Mouse (Mus musculus) liver, embryonic 15.5 days (tissue): ENCODE results near the gene Klf16. TPM values are rescaled to one million over a fixed set of nuclear protein-coding genes. Genes with fewer than 3 reads are reported as not detected.

Source experiments
- ATAC-seq: fragments of 200-750 bp; cut with Nextera tagmentation; 2 replicates; pipeline ENCODE4 v1.8.0; 2017; ENCODE audit warnings: moderate number of reproducible peaks, mild to moderate bottlenecking, moderate library complexity; ENCODE audit not compliant: insufficient read depth
- H3K27ac ChIP-seq: fragments of 300-500 bp; sonication (generic); replicated peaks from 2 replicates; pipeline ENCODE4 v1.5.1; 2015; ENCODE audit warnings: mild to moderate bottlenecking, inconsistent platforms
- H3K27me3 ChIP-seq: fragments of 300-500 bp; sonication (generic); 2 replicates; pipeline ENCODE4 v1.6.1; 2015; ENCODE audit warnings: mild to moderate bottlenecking, inconsistent platforms
- H3K36me3 ChIP-seq: fragments of 300-500 bp; sonication (generic); replicated peaks from 2 replicates; pipeline ENCODE4 v1.6.1; 2015; ENCODE audit warnings: moderate library complexity, mild to moderate bottlenecking, inconsistent platforms
- H3K4me1 ChIP-seq: fragments of 300-500 bp; sonication (generic); replicated peaks from 2 replicates; pipeline ENCODE4 v1.6.1; 2015; ENCODE audit warnings: inconsistent platforms
- H3K4me2 ChIP-seq: fragments of 300-500 bp; sonication (generic); 2 replicates; pipeline ENCODE4 v1.6.1; 2015; ENCODE audit warnings: moderate library complexity, mild to moderate bottlenecking, inconsistent platforms
- H3K4me3 ChIP-seq: fragments of 300-500 bp; sonication (generic); replicated peaks from 2 replicates; pipeline ENCODE4 v1.5.1; 2015; ENCODE audit warnings: mild to moderate bottlenecking, inconsistent platforms
- H3K9ac ChIP-seq: fragments of 300-500 bp; sonication (generic); 2 replicates; pipeline ENCODE4 v1.6.1; 2015; ENCODE audit warnings: moderate library complexity, mild to moderate bottlenecking, inconsistent platforms
- H3K9me3 ChIP-seq: fragments of 300-500 bp; sonication (generic); replicated peaks from 2 replicates; pipeline ENCODE4 v1.6.1; 2016; ENCODE audit warnings: inconsistent platforms
- WGBS: fragments of 180-500 bp; shearing (Covaris S2); methylation state at CpG from one replicate; pipeline ENCODE4 v1.1.7; 2015; ENCODE audit warnings: mixed read lengths; ENCODE audit not compliant: insufficient replicate concordance; 5-methylcytosine and 5-hydroxymethylcytosine counted together
- polyA plus RNA-seq: library from polyadenylated mRNA; unstranded; fragments of >200 nt; fragmentation: Nextera tagmentation; extraction: Ambion mirVana; gene quantifications from 2 replicates; pipeline ENCODE4 v1.2.1, GENCODE M21; 2015

Klf16 gene
- polyA plus RNA-seq, 1 experiment from 2014 or later = 12.1 TPM

- Histone ChIP-seq H3K4me2 (peak overlapping the region; percentile 99), H3K9ac (peak overlapping the region; percentile 94), H3K36me3 (peaks cover 31% of the 10 kb centered on the region), H3K27ac (peak overlapping the region; percentile 97), H3K27me3 (no peaks in the 10 kb centered on the region), H3K4me3 (peak overlapping the region; percentile 93), H3K4me1 (peaks cover 93% of the 10 kb centered on the region), H3K9me3 (no peaks in the 10 kb centered on the region)
- peak; percentile 49 for ATAC-seq
- 21% methylated on average over 2 of the region's 2 CpGs for WGBS
Observed at GRCm38 (mm10) chr10:80572477-80572876, 4.6 kb downstream of the Klf16 start.

GRCm38 (mm10) chr10:80570871-80571836, 6.0 kb downstream of the Klf16 start:
- Histone ChIP-seq H3K4me1 (peaks cover 99% of the 10 kb centered on the region), H3K36me3 (peaks cover 40% of the 10 kb centered on the region), H3K9ac (peak overlapping the region; percentile 94), H3K4me2 (peak overlapping the region; percentile 99), H3K27ac (peak overlapping the region; percentile 97), H3K4me3 (peak overlapping the region; percentile 93), H3K9me3 (no peaks in the 10 kb centered on the region), H3K27me3 (no peaks in the 10 kb centered on the region)
- ATAC-seq = peak; percentile 47
- 10% methylated on average over 30 of the region's 30 CpGs for WGBS

GRCm38 (mm10) chr10:80570419-80570818, 6.7 kb downstream of the Klf16 start:
- peaks cover 47% of the 10 kb centered on the region for H3K36me3 ChIP-seq
- WGBS = 19% methylated on average over 10 of the region's 10 CpGs
- 0 out of 2 replicates have a peak, but pooled peaks have one; percentile 9 for ATAC-seq
- H3K9me3 ChIP-seq = no peaks in the 10 kb centered on the region
- peak overlapping the region; percentile 93 for H3K4me3 ChIP-seq
- no peaks in the 10 kb centered on the region for H3K27me3 ChIP-seq
- peak overlapping the region; percentile 99 for H3K4me2 ChIP-seq
- H3K4me1 ChIP-seq = peaks cover 96% of the 10 kb centered on the region
- peak overlapping the region; percentile 97 for H3K27ac ChIP-seq
- H3K9ac ChIP-seq = peak overlapping the region; percentile 94

- Histone ChIP-seq H3K36me3 (peaks cover 44% of the 10 kb centered on the region), H3K4me1 (peaks cover 89% of the 10 kb centered on the region), H3K27me3 (no peaks in the 10 kb centered on the region), H3K4me3 (peak overlapping the region; percentile 93), H3K27ac (peak overlapping the region; percentile 97), H3K9me3 (no peaks in the 10 kb centered on the region), H3K4me2 (peak overlapping the region; percentile 99), H3K9ac (peak overlapping the region; percentile 94)
- WGBS = 5% methylated on average over 10 of the region's 10 CpGs
- ATAC-seq = peak; percentile 70
Observed at GRCm38 (mm10) chr10:80569664-80570066, 7.5 kb downstream of the Klf16 start.

GRCm38 (mm10) chr10:80568876-80569275, 8.2 kb downstream of the Klf16 start:
- Histone ChIP-seq H3K27me3 (no peaks in the 10 kb centered on the region), H3K27ac (peak overlapping the region; percentile 97), H3K9me3 (no peaks in the 10 kb centered on the region), H3K36me3 (peaks cover 40% of the 10 kb centered on the region), H3K4me2 (peak overlapping the region; percentile 99), H3K4me1 (peaks cover 81% of the 10 kb centered on the region), H3K9ac (peak overlapping the region; percentile 44; the same call in 1 of the 2 replicates), H3K4me3 (peak overlapping the region; percentile 93; the same call in 1 of the 2 replicates)
- no peak for ATAC-seq
- WGBS = 91% methylated on average over 29 of the region's 29 CpGs

GRCm38 (mm10) chr10:80566375-80567092, 10.6 kb downstream of the Klf16 start:
- H3K4me1 ChIP-seq = peaks cover 67% of the 10 kb centered on the region
- H3K27me3 ChIP-seq = no peaks in the 10 kb centered on the region
- peaks cover 40% of the 10 kb centered on the region for H3K36me3 ChIP-seq
- H3K4me3 ChIP-seq = no peak overlapping the region
- WGBS = 34% methylated on average over 17 of the region's 17 CpGs
- no peak for ATAC-seq
- H3K27ac ChIP-seq = peak overlapping the region; percentile 56
- H3K9ac ChIP-seq = no peak overlapping the region
- H3K9me3 ChIP-seq = no peaks in the 10 kb centered on the region
- H3K4me2 ChIP-seq = no peak overlapping the region

GRCm38 (mm10) chr10:80561116-80561944, 15.8 kb downstream of the Klf16 start, which contains the start of gene Rexo1:
TSS of gene Rexo1 (minus strand) at chr10:80561560.
- H3K9ac ChIP-seq = peak within 1 kb of the TSS; percentile 93
- under 1% methylated on average over 72 of the region's 72 CpGs for WGBS
- H3K27me3 ChIP-seq = no peaks in the 10 kb centered on the region
- ATAC-seq = peak; percentile 81
- H3K9me3 ChIP-seq = no peaks in the 10 kb centered on the region
- peak within 1 kb of the TSS; percentile 86 for H3K4me2 ChIP-seq
- peak within 1 kb of the TSS; percentile 90 for H3K27ac ChIP-seq
- H3K4me3 ChIP-seq = peak within 1 kb of the TSS; percentile 99
- H3K4me1 ChIP-seq = peaks cover 59% of the 10 kb centered on the region
- peaks cover 13% of the 10 kb centered on the region for H3K36me3 ChIP-seq

GRCm38 (mm10) chr10:80560621-80561020, 16.5 kb downstream of the Klf16 start:
- H3K9me3 ChIP-seq = no peaks in the 10 kb centered on the region
- under 1% methylated on average over 13 of the region's 13 CpGs for WGBS
- peak overlapping the region; percentile 90 for H3K27ac ChIP-seq
- peak overlapping the region; percentile 99 for H3K4me3 ChIP-seq
- ATAC-seq = peak; percentile 10; the same call in 1 of the 2 replicates
- peak overlapping the region; percentile 86 for H3K4me2 ChIP-seq
- peak overlapping the region; percentile 93 for H3K9ac ChIP-seq
- H3K36me3 ChIP-seq = peaks cover 7% of the 10 kb centered on the region
- peaks cover 53% of the 10 kb centered on the region for H3K4me1 ChIP-seq
- no peaks in the 10 kb centered on the region for H3K27me3 ChIP-seq

- Histone ChIP-seq H3K4me3 (peak overlapping the region; percentile 99), H3K27me3 (no peaks in the 10 kb centered on the region), H3K4me1 (peaks cover 62% of the 10 kb centered on the region), H3K36me3 (no peaks in the 10 kb centered on the region), H3K9me3 (no peaks in the 10 kb centered on the region), H3K27ac (no peak overlapping the region), H3K4me2 (peak overlapping the region; percentile 86), H3K9ac (peak overlapping the region; percentile 39; the same call in 1 of the 2 replicates)
- ATAC-seq = no peak
- 82% methylated on average over 7 of the region's 7 CpGs for WGBS
Observed at GRCm38 (mm10) chr10:80559431-80559830, 17.7 kb downstream of the Klf16 start.

GRCm38 (mm10) chr10:80557346-80557965, 19.7 kb downstream of the Klf16 start:
- peak overlapping the region; percentile 15; the same call in 1 of the 2 replicates for H3K9ac ChIP-seq
- no peak for ATAC-seq
- no peaks in the 10 kb centered on the region for H3K27me3 ChIP-seq
- H3K4me2 ChIP-seq = peak overlapping the region; percentile 10; the same call in 1 of the 2 replicates
- WGBS = 28% methylated on average over 5 of the region's 5 CpGs
- H3K36me3 ChIP-seq = no peaks in the 10 kb centered on the region
- H3K4me3 ChIP-seq = no peak overlapping the region
- no peaks in the 10 kb centered on the region for H3K9me3 ChIP-seq
- H3K27ac ChIP-seq = peak overlapping the region; percentile 33; the same call in 1 of the 2 replicates
- H3K4me1 ChIP-seq = peaks cover 80% of the 10 kb centered on the region
